8 mouse cellular contexts compared by ENCODE assay signal in genomic region chr6:71439506-71440216, GRCm38 (mm10). TPM values are rescaled to one million over a fixed set of nuclear protein-coding genes. Genes with fewer than 3 reads are reported as not detected.
DNase-seq lines count a peak whose midpoint lies in the region; ATAC-seq and TF ChIP-seq lines count a peak whose summit lies in the region.

No protein-coding gene starts in this region.

- peak overlapping the region; percentile 95 for H3K27ac ChIP-seq in embryonic facial prominence, embryonic 12.5 days
- H3K27ac ChIP-seq in heart, embryonic 12.5 days (ENCODE audit: poor library complexity, severe bottlenecking), result peak overlapping the region; percentile 97
- peak overlapping the region; percentile 99 for H3K27ac ChIP-seq in liver, postnatal 0 days (ENCODE audit: low read depth)

- H3K9me3 ChIP-seq in embryonic facial prominence, embryonic 12.5 days, result no peaks in the 10 kb centered on the region
- no peaks in the 10 kb centered on the region for H3K9me3 ChIP-seq in heart, embryonic 12.5 days (replicated peaks)
- no peaks in the 10 kb centered on the region for H3K9me3 ChIP-seq in liver, postnatal 0 days (ENCODE audit: low read length)

- TF ChIP-seq CTCF in liver, postnatal 0 days (IDR thresholded peaks at IDR 0.05; ENCODE audit: low read depth), result no peak

- peaks cover 35% of the 10 kb centered on the region for H3K4me1 ChIP-seq in embryonic facial prominence, embryonic 12.5 days
- peaks cover 34% of the 10 kb centered on the region for H3K4me1 ChIP-seq in heart, embryonic 12.5 days (replicated peaks)
- peaks cover 27% of the 10 kb centered on the region for H3K4me1 ChIP-seq in liver, postnatal 0 days (ENCODE audit: insufficient read depth)

- peak overlapping the region; percentile 97 for H3K4me3 ChIP-seq in embryonic facial prominence, embryonic 12.5 days
- peak overlapping the region; percentile 81 for H3K4me3 ChIP-seq in heart, embryonic 12.5 days
- H3K4me3 ChIP-seq in liver, postnatal 0 days (ENCODE audit: low read depth, low read length), result peak overlapping the region; percentile 92

- peak; percentile 36 for DNase-seq in 416B (ENCODE audit: low read depth)
- DNase-seq in adrenal gland, adult (ENCODE audit: inconsistent age in 2 of 2, low spot score in 1 of 2), result peak; percentile 75 to 92
- DNase-seq in kidney, postnatal 36 days, result peak; percentile 35 to 64
- DNase-seq in liver, postnatal 0 days, result peak; percentile 70
- peak; percentile 34 for DNase-seq in ovary, postnatal 10 days (ENCODE audit: low spot score)
- DNase-seq in urinary bladder, adult 18-20 months (ENCODE audit: low spot score in 2 of 2), result peak; percentile 6 to 64

- no peaks in the 10 kb centered on the region for H3K27me3 ChIP-seq in embryonic facial prominence, embryonic 12.5 days
- H3K27me3 ChIP-seq in heart, embryonic 12.5 days (replicated peaks), result no peaks in the 10 kb centered on the region
- H3K27me3 ChIP-seq in liver, postnatal 0 days (ENCODE audit: insufficient read depth, low read length), result no peaks in the 10 kb centered on the region

- H3K4me2 ChIP-seq in embryonic facial prominence, embryonic 12.5 days (replicated peaks), result peak overlapping the region; percentile 80
- H3K4me2 ChIP-seq in heart, embryonic 12.5 days, result peak overlapping the region; percentile 72
- peak overlapping the region; percentile 86 for H3K4me2 ChIP-seq in liver, postnatal 0 days (ENCODE audit: low read depth, low read length)

- peak overlapping the region; percentile 88 for H3K9ac ChIP-seq in embryonic facial prominence, embryonic 12.5 days
- H3K9ac ChIP-seq in heart, embryonic 12.5 days, result peak overlapping the region; percentile 91
- H3K9ac ChIP-seq in liver, postnatal 0 days (replicated peaks), result peak overlapping the region; percentile 99

- TF ChIP-seq EP300 in liver, postnatal 0 days (IDR thresholded peaks at IDR 0.05; ENCODE audit: low read depth), result no peak

- WGBS in embryonic facial prominence, embryonic 12.5 days, result under 1% methylated on average over 62 of the region's 62 CpGs
- WGBS in heart, embryonic 12.5 days, result under 1% methylated on average over 56 of the region's 62 CpGs
- WGBS in liver, postnatal 0 days (ENCODE audit: insufficient replicate concordance), result under 1% methylated on average over 59 of the region's 62 CpGs

- H3K36me3 ChIP-seq in embryonic facial prominence, embryonic 12.5 days, result no peaks in the 10 kb centered on the region
- H3K36me3 ChIP-seq in heart, embryonic 12.5 days, result no peaks in the 10 kb centered on the region
- H3K36me3 ChIP-seq in liver, postnatal 0 days (replicated peaks; ENCODE audit: insufficient read depth, low read length), result no peaks in the 10 kb centered on the region

- peak; percentile 1 for ATAC-seq in embryonic facial prominence, embryonic 12.5 days (ENCODE audit: insufficient number of reproducible peaks, insufficient read depth, low FRiP score, low TSS enrichment)
- peak; percentile 4; the same call in 1 of the 2 replicates for ATAC-seq in heart, embryonic 12.5 days (ENCODE audit: insufficient number of reproducible peaks, low FRiP score)
- peak; percentile 2 for ATAC-seq in liver, postnatal 0 days

RNA-seq across cellular contexts. Expression of gene Rmnd5a, which starts 0.8 kb away (rescaled TPM):
- 17.8 and 18.7 TPM in 2 replicates for polyA plus RNA-seq in embryonic facial prominence, embryonic 12.5 days (2016; fragmentation: Nextera tagmentation; extraction: Ambion mirVana)
- polyA plus RNA-seq in heart, embryonic 12.5 days (2016; fragmentation: Nextera tagmentation; extraction: Ambion mirVana), result 15.2 and 17.0 TPM in 2 replicates
- 6.3 and 6.6 TPM in 2 replicates for polyA plus RNA-seq in liver, postnatal 0 days (2015; fragmentation: Nextera tagmentation; extraction: Ambion mirVana)

RNA-seq across cellular contexts. Expression of gene Rnf103, which starts 54.0 kb away (rescaled TPM):
- 20.6 and 22.4 TPM in 2 replicates for polyA plus RNA-seq in embryonic facial prominence, embryonic 12.5 days (2016; fragmentation: Nextera tagmentation; extraction: Ambion mirVana)
- polyA plus RNA-seq in heart, embryonic 12.5 days (2016; fragmentation: Nextera tagmentation; extraction: Ambion mirVana), result 20.7 and 21.6 TPM in 2 replicates
- 24.0 and 28.0 TPM in 2 replicates for polyA plus RNA-seq in liver, postnatal 0 days (2015; fragmentation: Nextera tagmentation; extraction: Ambion mirVana)

Comparison
In these comparisons a context has a peak if more than half of its experiments do, and no peak if none do; other contexts are left out.
1. Peak in every context shown above with its lines: DNase-seq, ATAC-seq, H3K4me3 ChIP-seq and H3K27ac ChIP-seq.